Mouse (Mus musculus): ENCODE measurements at regions not wholly inside any gene's neighbourhood (a gene's known extent, or its start where the extent isn't known, plus 50 kb on each side); places are given as distances from the start of the nearest gene placed in this dataset.

- Histone ChIP-seq H3K36me3 (ENCODE audit: control insufficient read depth, insufficient read depth, low read length) (no peaks in the 10 kb centered on the region), H3K4me3 (replicated peaks; ENCODE audit: low read length) (no peak overlapping the region), H3K9me3 (replicated peaks; ENCODE audit: control insufficient read depth, low read length) (no peaks in the 10 kb centered on the region), H3K9ac (ENCODE audit: low read length) (no peak overlapping the region), H3K27me3 (ENCODE audit: control insufficient read depth, insufficient read depth, low read length) (no peaks in the 10 kb centered on the region), H3K4me2 (ENCODE audit: low read depth, low read length) (no peak overlapping the region), H3K4me1 (ENCODE audit: control insufficient read depth, insufficient read depth, low read length) (no peaks in the 10 kb centered on the region), H3K27ac (ENCODE audit: low read length) (no peak overlapping the region)
- WGBS: 82% methylated on average over 6 of the region's 6 CpGs
- no peak for ATAC-seq (ENCODE audit: insufficient read depth, low FRiP score)
These were observed 429.5 kb downstream of the Glrx3 start for GRCm38 (mm10) chr7:137866880-137867279.

GRCm38 (mm10) chr7:137868501-137868900 lies 431.1 kb downstream of the Glrx3 start:
- ATAC-seq (ENCODE audit: insufficient read depth, low FRiP score): no peak

GRCm38 (mm10) chr7:137875306-137875705 lies 437.9 kb downstream of the Glrx3 start:
- Histone ChIP-seq H3K9me3 (replicated peaks; ENCODE audit: control insufficient read depth, low read length) (no peaks in the 10 kb centered on the region), H3K4me1 (ENCODE audit: control insufficient read depth, insufficient read depth, low read length) (no peaks in the 10 kb centered on the region), H3K27me3 (ENCODE audit: control insufficient read depth, insufficient read depth, low read length) (no peaks in the 10 kb centered on the region), H3K4me3 (replicated peaks; ENCODE audit: low read length) (no peak overlapping the region), H3K4me2 (ENCODE audit: low read depth, low read length) (no peak overlapping the region), H3K36me3 (ENCODE audit: control insufficient read depth, insufficient read depth, low read length) (no peaks in the 10 kb centered on the region), H3K9ac (ENCODE audit: low read length) (no peak overlapping the region), H3K27ac (ENCODE audit: low read length) (no peak overlapping the region)
- ATAC-seq (ENCODE audit: insufficient read depth, low FRiP score): no peak
- 94% methylated on average over 2 of the region's 2 CpGs for WGBS

More at GRCm38 (mm10) chr7:137868501-137868900, 431.1 kb downstream of the Glrx3 start:
- Histone ChIP-seq H3K36me3 (ENCODE audit: control insufficient read depth, insufficient read depth, low read length) (no peaks in the 10 kb centered on the region), H3K4me1 (ENCODE audit: control insufficient read depth, insufficient read depth, low read length) (no peaks in the 10 kb centered on the region), H3K9me3 (replicated peaks; ENCODE audit: control insufficient read depth, low read length) (no peaks in the 10 kb centered on the region), H3K4me2 (ENCODE audit: low read depth, low read length) (no peak overlapping the region), H3K27me3 (ENCODE audit: control insufficient read depth, insufficient read depth, low read length) (no peaks in the 10 kb centered on the region), H3K27ac (ENCODE audit: low read length) (no peak overlapping the region), H3K9ac (ENCODE audit: low read length) (no peak overlapping the region), H3K4me3 (replicated peaks; ENCODE audit: low read length) (no peak overlapping the region)
- WGBS: 74% methylated on average over 3 of the region's 3 CpGs

GRCm38 (mm10) chr7:137879296-137879695 lies 441.9 kb downstream of the Glrx3 start:
- Histone ChIP-seq H3K9ac (ENCODE audit: low read length) (no peak overlapping the region), H3K4me1 (ENCODE audit: control insufficient read depth, insufficient read depth, low read length) (no peaks in the 10 kb centered on the region), H3K27ac (ENCODE audit: low read length) (no peak overlapping the region), H3K27me3 (ENCODE audit: control insufficient read depth, insufficient read depth, low read length) (no peaks in the 10 kb centered on the region), H3K4me3 (replicated peaks; ENCODE audit: low read length) (no peak overlapping the region), H3K4me2 (ENCODE audit: low read depth, low read length) (no peak overlapping the region), H3K9me3 (replicated peaks; ENCODE audit: control insufficient read depth, low read length) (no peaks in the 10 kb centered on the region), H3K36me3 (ENCODE audit: control insufficient read depth, insufficient read depth, low read length) (no peaks in the 10 kb centered on the region)
- no peak for ATAC-seq (ENCODE audit: insufficient read depth, low FRiP score)
- 85% methylated on average over 12 of the region's 12 CpGs for WGBS

- WGBS: 32% methylated on average over 5 of the region's 5 CpGs
- H3K27me3 ChIP-seq (ENCODE audit: control insufficient read depth, insufficient read depth, low read length): no peaks in the 10 kb centered on the region
- ATAC-seq (ENCODE audit: insufficient read depth, low FRiP score): no peak
- H3K4me3 ChIP-seq (replicated peaks; ENCODE audit: low read length): no peak overlapping the region
- H3K9ac ChIP-seq (ENCODE audit: low read length): no peak overlapping the region
- no peak overlapping the region for H3K27ac ChIP-seq (ENCODE audit: low read length)
- H3K9me3 ChIP-seq (replicated peaks; ENCODE audit: control insufficient read depth, low read length): no peaks in the 10 kb centered on the region
- no peaks in the 10 kb centered on the region for H3K36me3 ChIP-seq (ENCODE audit: control insufficient read depth, insufficient read depth, low read length)
- no peak overlapping the region for H3K4me2 ChIP-seq (ENCODE audit: low read depth, low read length)
- H3K4me1 ChIP-seq (ENCODE audit: control insufficient read depth, insufficient read depth, low read length): no peaks in the 10 kb centered on the region
These were observed 445.5 kb downstream of the Glrx3 start for GRCm38 (mm10) chr7:137882876-137883275.

GRCm38 (mm10) chr7:137883701-137884100 lies 446.3 kb downstream of the Glrx3 start:
- WGBS: 58% methylated on average over 4 of the region's 4 CpGs
- H3K27ac ChIP-seq (ENCODE audit: low read length): no peak overlapping the region
- no peak overlapping the region for H3K4me3 ChIP-seq (replicated peaks; ENCODE audit: low read length)
- no peaks in the 10 kb centered on the region for H3K9me3 ChIP-seq (replicated peaks; ENCODE audit: control insufficient read depth, low read length)
- no peaks in the 10 kb centered on the region for H3K36me3 ChIP-seq (ENCODE audit: control insufficient read depth, insufficient read depth, low read length)
- H3K4me2 ChIP-seq (ENCODE audit: low read depth, low read length): no peak overlapping the region
- H3K27me3 ChIP-seq (ENCODE audit: control insufficient read depth, insufficient read depth, low read length): no peaks in the 10 kb centered on the region
- no peaks in the 10 kb centered on the region for H3K4me1 ChIP-seq (ENCODE audit: control insufficient read depth, insufficient read depth, low read length)
- no peak overlapping the region for H3K9ac ChIP-seq (ENCODE audit: low read length)
- no peak for ATAC-seq (ENCODE audit: insufficient read depth, low FRiP score)

- Histone ChIP-seq H3K4me2 (ENCODE audit: low read depth, low read length) (no peak overlapping the region), H3K27ac (ENCODE audit: low read length) (no peak overlapping the region), H3K9me3 (replicated peaks; ENCODE audit: control insufficient read depth, low read length) (no peaks in the 10 kb centered on the region), H3K4me1 (ENCODE audit: control insufficient read depth, insufficient read depth, low read length) (no peaks in the 10 kb centered on the region), H3K27me3 (ENCODE audit: control insufficient read depth, insufficient read depth, low read length) (no peaks in the 10 kb centered on the region), H3K9ac (ENCODE audit: low read length) (no peak overlapping the region), H3K36me3 (ENCODE audit: control insufficient read depth, insufficient read depth, low read length) (no peaks in the 10 kb centered on the region), H3K4me3 (replicated peaks; ENCODE audit: low read length) (no peak overlapping the region)
- ATAC-seq (ENCODE audit: insufficient read depth, low FRiP score): no peak
- 78% methylated on average over 8 of the region's 8 CpGs for WGBS
These were observed 447.7 kb downstream of the Glrx3 start for GRCm38 (mm10) chr7:137885146-137885545.

GRCm38 (mm10) chr7:137888731-137889130 lies 451.3 kb downstream of the Glrx3 start:
- Histone ChIP-seq H3K9me3 (replicated peaks; ENCODE audit: control insufficient read depth, low read length) (no peaks in the 10 kb centered on the region), H3K27me3 (ENCODE audit: control insufficient read depth, insufficient read depth, low read length) (no peaks in the 10 kb centered on the region), H3K27ac (ENCODE audit: low read length) (no peak overlapping the region), H3K36me3 (ENCODE audit: control insufficient read depth, insufficient read depth, low read length) (no peaks in the 10 kb centered on the region), H3K4me2 (ENCODE audit: low read depth, low read length) (no peak overlapping the region), H3K4me3 (replicated peaks; ENCODE audit: low read length) (no peak overlapping the region), H3K9ac (ENCODE audit: low read length) (no peak overlapping the region), H3K4me1 (ENCODE audit: control insufficient read depth, insufficient read depth, low read length) (no peaks in the 10 kb centered on the region)
- no peak for ATAC-seq (ENCODE audit: insufficient read depth, low FRiP score)
- WGBS: 85% methylated on average over 11 of the region's 11 CpGs

GRCm38 (mm10) chr7:137906424-137907060 lies 469.1 kb downstream of the Glrx3 start:
- Histone ChIP-seq H3K27ac (ENCODE audit: low read length) (no peak overlapping the region), H3K9ac (ENCODE audit: low read length) (no peak overlapping the region), H3K27me3 (ENCODE audit: control insufficient read depth, insufficient read depth, low read length) (no peaks in the 10 kb centered on the region), H3K36me3 (ENCODE audit: control insufficient read depth, insufficient read depth, low read length) (no peaks in the 10 kb centered on the region), H3K9me3 (replicated peaks; ENCODE audit: control insufficient read depth, low read length) (no peaks in the 10 kb centered on the region), H3K4me3 (replicated peaks; ENCODE audit: low read length) (no peak overlapping the region), H3K4me2 (ENCODE audit: low read depth, low read length) (no peak overlapping the region), H3K4me1 (ENCODE audit: control insufficient read depth, insufficient read depth, low read length) (no peaks in the 10 kb centered on the region)
- ATAC-seq (ENCODE audit: insufficient read depth, low FRiP score): no peak
- 65% methylated on average over 9 of the region's 9 CpGs for WGBS
